Mouse (Mus musculus) brain, embryonic 14.5 days (tissue): Measurements from ENCODE around the gene Nek8.

ENCODE experiments used
- CTCF ChIP-seq: fragments of 200-500 bp; IDR thresholded peaks from 2 replicates; pipeline ENCODE4 v1.5.1; 2012; ENCODE audit warnings: inconsistent platforms, mild to moderate bottlenecking, moderate library complexity, borderline replicate concordance; ENCODE audit not compliant: insufficient read depth, insufficient read length; ENCODE audit errors: extremely low read depth
- POLR2A ChIP-seq: fragments of 200-500 bp; IDR thresholded peaks from 2 replicates; pipeline ENCODE4 v1.6.1; 2012; ENCODE audit warnings: mild to moderate bottlenecking, inconsistent platforms, borderline replicate concordance; ENCODE audit not compliant: poor library complexity, insufficient read depth, insufficient read length, severe bottlenecking; ENCODE audit errors: extremely low read depth

GRCm38 (mm10) chr11:78193113-78193512 is 16.6 kb upstream of the Nek8 start, which contains the start of gene Proca1:
- TF ChIP-seq CTCF (no peak), POLR2A (no peak)
